Mouse (Mus musculus): ENCODE data around the gene Rsph3b.

Gene Rsph3b

GRCm38 (mm10) chr17:6862040-6862780, 86.3 kb downstream of the Rsph3b start:
- no peak for DNase-seq

GRCm38 (mm10) chr17:6861181-6862039, 87.1 kb downstream of the Rsph3b start:
- DNase-seq: no peak

GRCm38 (mm10) chr17:6860491-6860897, 88.0 kb downstream of the Rsph3b start:
- DNase-seq: no peak

GRCm38 (mm10) chr17:6860067-6860466, 88.4 kb downstream of the Rsph3b start:
- DNase-seq: no peak
